10 mouse cellular contexts compared by ENCODE assay signal in genomic region chr8:71723047-71723551, GRCm38 (mm10). TPM values are rescaled to one million over a fixed set of nuclear protein-coding genes. Genes with fewer than 3 reads are reported as not detected.
A peak's percentile ranks its signal among the peaks of the same experiment; 100 is the strongest.
DNase-seq lines count a peak whose midpoint lies in the region; ATAC-seq and TF ChIP-seq lines count a peak whose summit lies in the region.
"Had no signal": no experiment of that assay in that cellular context is flagged by ENCODE, and none has a peak within 500 bp of the region (broad histone marks: within the 10 kb centered on the region; RNA-seq: fewer than 3 reads in every experiment).

No protein-coding gene starts in this region.

- no peak overlapping the region; the same call in 1 of the 2 replicates for H3K4me3 ChIP-seq in stomach, embryonic 15.5 days (replicated peaks)
- H3K4me3 ChIP-seq in stomach, postnatal 0 days (ENCODE audit: low read depth, low read length): no peak overlapping the region
- peak overlapping the region; percentile 33 for H3K4me3 ChIP-seq in liver, embryonic 11.5 days (ENCODE audit: low read depth, low read length)
- H3K4me3 ChIP-seq in small intestine, adult 2 months (ENCODE audit: low read depth, low read length): peak overlapping the region; percentile 51
- H3K4me3 ChIP-seq in midbrain, embryonic 13.5 days (replicated peaks): no peak overlapping the region
- H3K4me3 ChIP-seq in forebrain, embryonic 13.5 days: no peak overlapping the region

- no peak overlapping the region for H3K4me2 ChIP-seq in stomach, embryonic 15.5 days
- H3K4me2 ChIP-seq in stomach, postnatal 0 days (replicated peaks; ENCODE audit: low read depth): no peak overlapping the region
- peak overlapping the region; percentile 57 for H3K4me2 ChIP-seq in liver, embryonic 11.5 days
- no peak overlapping the region for H3K4me2 ChIP-seq in midbrain, embryonic 13.5 days (replicated peaks)
- H3K4me2 ChIP-seq in forebrain, embryonic 13.5 days: no peak overlapping the region

- 60% methylated on average over 14 of the region's 14 CpGs for WGBS in stomach, embryonic 15.5 days
- WGBS in stomach, postnatal 0 days: 69% methylated on average over 14 of the region's 14 CpGs
- 36% methylated on average over 14 of the region's 14 CpGs for WGBS in liver, embryonic 11.5 days
- 55% methylated on average over 14 of the region's 14 CpGs for WGBS in small intestine, adult 2 months
- 77% methylated on average over 14 of the region's 14 CpGs for WGBS in midbrain, embryonic 13.5 days
- WGBS in forebrain, embryonic 13.5 days: 79% methylated on average over 14 of the region's 14 CpGs

- no peaks in the 10 kb centered on the region for H3K9me3 ChIP-seq in stomach, embryonic 15.5 days
- no peaks in the 10 kb centered on the region for H3K9me3 ChIP-seq in stomach, postnatal 0 days (ENCODE audit: control insufficient read depth, low read length)
- H3K9me3 ChIP-seq in liver, embryonic 11.5 days (ENCODE audit: control insufficient read depth, low read length): no peaks in the 10 kb centered on the region
- no peaks in the 10 kb centered on the region for H3K9me3 ChIP-seq in midbrain, embryonic 13.5 days
- no peaks in the 10 kb centered on the region for H3K9me3 ChIP-seq in forebrain, embryonic 13.5 days (replicated peaks)

- peak; percentile 40; the same call in 1 of the 2 replicates for ATAC-seq in stomach, embryonic 15.5 days (ENCODE audit: insufficient read depth, low FRiP score, low read depth)
- no peak for ATAC-seq in stomach, postnatal 0 days (ENCODE audit: low FRiP score, low TSS enrichment)
- ATAC-seq in liver, embryonic 11.5 days (replicated peaks; ENCODE audit: low FRiP score): peak; percentile 73
- ATAC-seq in midbrain, embryonic 13.5 days: no peak
- ATAC-seq in forebrain, embryonic 13.5 days: no peak
- ATAC-seq: Patski had no signal

- H3K27me3 ChIP-seq in stomach, embryonic 15.5 days (replicated peaks): no peaks in the 10 kb centered on the region
- no peaks in the 10 kb centered on the region for H3K27me3 ChIP-seq in stomach, postnatal 0 days (ENCODE audit: control insufficient read depth, insufficient read depth, low read length)
- peaks cover 24% of the 10 kb centered on the region for H3K27me3 ChIP-seq in liver, embryonic 11.5 days (replicated peaks; ENCODE audit: control insufficient read depth, insufficient read depth, low read length)
- no peaks in the 10 kb centered on the region for H3K27me3 ChIP-seq in small intestine, adult 2 months (ENCODE audit: control insufficient read depth, insufficient read depth, low read length)
- no peaks in the 10 kb centered on the region for H3K27me3 ChIP-seq in midbrain, embryonic 13.5 days
- no peaks in the 10 kb centered on the region for H3K27me3 ChIP-seq in forebrain, embryonic 13.5 days
- H3K27me3 ChIP-seq: Patski had no signal

- no peak for TF ChIP-seq POLR2A in small intestine, adult 2 months (IDR thresholded peaks at IDR 0.05; ENCODE audit: low read depth, low read length)

- DNase-seq in stomach, postnatal 0 days (ENCODE audit: low spot score): no peak
- DNase-seq in liver, embryonic 11.5 days (ENCODE audit: low spot score): no peak
- no peak for DNase-seq in layer of hippocampus, adult 18-20 months (ENCODE audit: low spot score in 2 of 2)
- no peak for DNase-seq in left cerebral cortex, adult 8-10 months (ENCODE audit: low spot score in 2 of 2)
- DNase-seq: kidney, postnatal 4 days had no signal

- H3K36me3 ChIP-seq in stomach, embryonic 15.5 days: no peaks in the 10 kb centered on the region
- H3K36me3 ChIP-seq in stomach, postnatal 0 days (ENCODE audit: control insufficient read depth, insufficient read depth, low read length): no peaks in the 10 kb centered on the region
- H3K36me3 ChIP-seq in liver, embryonic 11.5 days (ENCODE audit: control insufficient read depth, insufficient read depth, low read length): no peaks in the 10 kb centered on the region
- no peaks in the 10 kb centered on the region for H3K36me3 ChIP-seq in small intestine, adult 2 months (ENCODE audit: control insufficient read depth, insufficient read depth, low read length)
- peaks cover 2% of the 10 kb centered on the region; the same call in 1 of the 2 replicates for H3K36me3 ChIP-seq in midbrain, embryonic 13.5 days
- peaks cover 2% of the 10 kb centered on the region for H3K36me3 ChIP-seq in forebrain, embryonic 13.5 days (ENCODE audit: poor library complexity, severe bottlenecking)

- H3K9ac ChIP-seq in stomach, embryonic 15.5 days: no peak overlapping the region
- no peak overlapping the region for H3K9ac ChIP-seq in stomach, postnatal 0 days (ENCODE audit: low read length)
- H3K9ac ChIP-seq in liver, embryonic 11.5 days (ENCODE audit: low read depth, low read length): peak overlapping the region; percentile 46
- no peak overlapping the region for H3K9ac ChIP-seq in midbrain, embryonic 13.5 days (replicated peaks)
- H3K9ac ChIP-seq in forebrain, embryonic 13.5 days: no peak overlapping the region

- H3K4me1 ChIP-seq in stomach, embryonic 15.5 days: peaks cover 5% of the 10 kb centered on the region
- peaks cover 2% of the 10 kb centered on the region; the same call in 1 of the 2 replicates for H3K4me1 ChIP-seq in stomach, postnatal 0 days (replicated peaks; ENCODE audit: control insufficient read depth, insufficient read depth)
- H3K4me1 ChIP-seq in liver, embryonic 11.5 days (replicated peaks; ENCODE audit: control insufficient read depth, insufficient read depth, low read length): peaks cover 10% of the 10 kb centered on the region
- H3K4me1 ChIP-seq in small intestine, adult 2 months (ENCODE audit: control insufficient read depth, insufficient read depth, insufficient read length, low read length): peaks cover 18% of the 10 kb centered on the region
- peaks cover 77% of the 10 kb centered on the region for H3K4me1 ChIP-seq in midbrain, embryonic 13.5 days (replicated peaks)
- H3K4me1 ChIP-seq in forebrain, embryonic 13.5 days: peaks cover 63% of the 10 kb centered on the region

- TF ChIP-seq EP300 in stomach, postnatal 0 days (optimal IDR thresholded peaks at IDR 0.05): no peak

- TF ChIP-seq CTCF in stomach, postnatal 0 days (IDR thresholded peaks at IDR 0.05; ENCODE audit: low read depth): no peak
- TF ChIP-seq CTCF in small intestine, adult 2 months (IDR thresholded peaks at IDR 0.05; ENCODE audit: extremely low read depth, insufficient read length, insufficient replicate concordance, low read depth, low read length): no peak

- no peak overlapping the region for H3K27ac ChIP-seq in stomach, embryonic 15.5 days
- H3K27ac ChIP-seq in stomach, postnatal 0 days (replicated peaks): no peak overlapping the region
- no peak overlapping the region for H3K27ac ChIP-seq in liver, embryonic 11.5 days (ENCODE audit: low read depth, low read length)
- no peak overlapping the region for H3K27ac ChIP-seq in small intestine, adult 2 months (ENCODE audit: insufficient read depth, low read depth, low read length)
- H3K27ac ChIP-seq in midbrain, embryonic 13.5 days: no peak overlapping the region
- H3K27ac ChIP-seq in forebrain, embryonic 13.5 days: no peak overlapping the region

RNA-seq across cellular contexts. Expression of gene Fcho1, which starts 2.4 kb away (rescaled TPM):
- polyA plus RNA-seq in stomach, embryonic 15.5 days (2015; fragmentation: Nextera tagmentation; extraction: Ambion mirVana): 7.6 and 8.3 TPM in 2 replicates
- 4.8 and 5.9 TPM in 2 replicates for polyA plus RNA-seq in stomach, postnatal 0 days (2015; fragmentation: Nextera tagmentation; extraction: Ambion mirVana)
- polyA plus RNA-seq in liver, embryonic 11.5 days (2014; fragmentation: Nextera tagmentation; extraction: Ambion mirVana): 20.8 and 21.1 TPM in 2 replicates
- 11.9 and 20.1 TPM in 2 replicates for polyA plus RNA-seq in small intestine, adult 2 months (2012; rRNA removed)
- 10 to 100 TPM; 94.9 to 99.9 TPM for total RNA-seq in layer of hippocampus, adult 18-20 months (2021)
- 63.9 and 65.5 TPM in 2 replicates for polyA plus RNA-seq in midbrain, embryonic 13.5 days (2015; fragmentation: Nextera tagmentation; extraction: Ambion mirVana)
- 39.6 and 47.2 TPM in 2 replicates for polyA plus RNA-seq in forebrain, embryonic 13.5 days (2015; fragmentation: Nextera tagmentation; extraction: Ambion mirVana)
- total RNA-seq in left cerebral cortex, adult 8-10 months (2022): 100 to 1,000 TPM; 150 to 181 (median 159) TPM

RNA-seq across cellular contexts. Expression of gene B3gnt3, which starts 21.5 kb away (rescaled TPM):
- 10.4 and 12.2 TPM in 2 replicates for polyA plus RNA-seq in stomach, embryonic 15.5 days (2015; fragmentation: Nextera tagmentation; extraction: Ambion mirVana)
- 35.9 and 36.9 TPM in 2 replicates for polyA plus RNA-seq in stomach, postnatal 0 days (2015; fragmentation: Nextera tagmentation; extraction: Ambion mirVana)
- 2.1 and 2.9 TPM in 2 replicates for polyA plus RNA-seq in liver, embryonic 11.5 days (2014; fragmentation: Nextera tagmentation; extraction: Ambion mirVana)
- polyA plus RNA-seq in small intestine, adult 2 months (2012; rRNA removed): 180 and 195 TPM in 2 replicates
- total RNA-seq in layer of hippocampus, adult 18-20 months (2021): under 1 TPM; 0.33 to 0.59 TPM
- 0.28 and 0.31 TPM in 2 replicates for polyA plus RNA-seq in midbrain, embryonic 13.5 days (2015; fragmentation: Nextera tagmentation; extraction: Ambion mirVana)
- 0.33 and 0.44 TPM in 2 replicates for polyA plus RNA-seq in forebrain, embryonic 13.5 days (2015; fragmentation: Nextera tagmentation; extraction: Ambion mirVana)
- total RNA-seq in left cerebral cortex, adult 8-10 months (2022): under 1 TPM; 0.41 to 0.88 (median 0.70) TPM

RNA-seq across cellular contexts. Expression of gene Insl3, which starts 34.1 kb away (rescaled TPM):
- polyA plus RNA-seq in stomach, embryonic 15.5 days (2015; fragmentation: Nextera tagmentation; extraction: Ambion mirVana): 1.4 and 2.0 TPM in 2 replicates
- polyA plus RNA-seq in stomach, postnatal 0 days (2015; fragmentation: Nextera tagmentation; extraction: Ambion mirVana): 1.9 and 2.6 TPM in 2 replicates
- polyA plus RNA-seq in liver, embryonic 11.5 days (2014; fragmentation: Nextera tagmentation; extraction: Ambion mirVana): 1.3 and 2.0 TPM in 2 replicates
- 9.1 and 30.2 TPM in 2 replicates for polyA plus RNA-seq in small intestine, adult 2 months (2012; rRNA removed)
- total RNA-seq in layer of hippocampus, adult 18-20 months (2021): 1 to 10 TPM; 1.7 to 1.8 TPM
- polyA plus RNA-seq in midbrain, embryonic 13.5 days (2015; fragmentation: Nextera tagmentation; extraction: Ambion mirVana): 0.70 and 0.79 TPM in 2 replicates
- polyA plus RNA-seq in forebrain, embryonic 13.5 days (2015; fragmentation: Nextera tagmentation; extraction: Ambion mirVana): 0.47 TPM in 1 of 2 replicates, not detected in the other
- 1 to 10 TPM; 1.4 to 3.2 (median 2.1) TPM for total RNA-seq in left cerebral cortex, adult 8-10 months (2022)

RNA-seq across cellular contexts. Expression of gene Jak3, which starts 47.0 kb away (rescaled TPM):
- 9.1 and 9.6 TPM in 2 replicates for polyA plus RNA-seq in stomach, embryonic 15.5 days (2015; fragmentation: Nextera tagmentation; extraction: Ambion mirVana)
- polyA plus RNA-seq in stomach, postnatal 0 days (2015; fragmentation: Nextera tagmentation; extraction: Ambion mirVana): 4.6 and 5.4 TPM in 2 replicates
- polyA plus RNA-seq in liver, embryonic 11.5 days (2014; fragmentation: Nextera tagmentation; extraction: Ambion mirVana): 10.1 and 11.0 TPM in 2 replicates
- polyA plus RNA-seq in small intestine, adult 2 months (2012; rRNA removed): 14.3 and 20.3 TPM in 2 replicates
- total RNA-seq in layer of hippocampus, adult 18-20 months (2021): 1 to 10 TPM; 3.7 to 4.4 TPM
- polyA plus RNA-seq in midbrain, embryonic 13.5 days (2015; fragmentation: Nextera tagmentation; extraction: Ambion mirVana): 2.5 and 2.7 TPM in 2 replicates
- 1.6 and 1.7 TPM in 2 replicates for polyA plus RNA-seq in forebrain, embryonic 13.5 days (2015; fragmentation: Nextera tagmentation; extraction: Ambion mirVana)
- total RNA-seq in left cerebral cortex, adult 8-10 months (2022): 1 to 10 TPM; 4.4 to 7.3 (median 6.1) TPM

RNA-seq across cellular contexts. Expression of gene Unc13a, which starts 51.5 kb away (rescaled TPM):
- 1.1 TPM in 2 replicates for polyA plus RNA-seq in stomach, embryonic 15.5 days (2015; fragmentation: Nextera tagmentation; extraction: Ambion mirVana)
- 0.46 and 0.52 TPM in 2 replicates for polyA plus RNA-seq in stomach, postnatal 0 days (2015; fragmentation: Nextera tagmentation; extraction: Ambion mirVana)
- polyA plus RNA-seq in liver, embryonic 11.5 days (2014; fragmentation: Nextera tagmentation; extraction: Ambion mirVana): 0.41 and 0.45 TPM in 2 replicates
- 1.6 TPM in 2 replicates for polyA plus RNA-seq in small intestine, adult 2 months (2012; rRNA removed)
- total RNA-seq in layer of hippocampus, adult 18-20 months (2021): 100 to 1,000 TPM; 226 to 246 TPM
- polyA plus RNA-seq in midbrain, embryonic 13.5 days (2015; fragmentation: Nextera tagmentation; extraction: Ambion mirVana): 17.1 and 18.5 TPM in 2 replicates
- polyA plus RNA-seq in forebrain, embryonic 13.5 days (2015; fragmentation: Nextera tagmentation; extraction: Ambion mirVana): 13.0 and 15.8 TPM in 2 replicates
- 100 to 1,000 TPM; 237 to 269 (median 246) TPM for total RNA-seq in left cerebral cortex, adult 8-10 months (2022)

Comparison
In these comparisons a context has a peak if more than half of its experiments do, and no peak if none do; other contexts are left out.
1. ATAC-seq: peak in stomach, embryonic 15.5 days (single experiment) and liver, embryonic 11.5 days (single experiment); none in stomach, postnatal 0 days (single experiment), midbrain, embryonic 13.5 days (single experiment) and forebrain, embryonic 13.5 days (single experiment).
2. H3K4me3 ChIP-seq: peak in liver, embryonic 11.5 days (single experiment) and small intestine, adult 2 months (single experiment); none in stomach, embryonic 15.5 days (single experiment), stomach, postnatal 0 days (single experiment), midbrain, embryonic 13.5 days (single experiment) and forebrain, embryonic 13.5 days (single experiment).